Mouse (Mus musculus): Measurements from ENCODE around the gene Zfp239. TPM values are rescaled to one million over a fixed set of nuclear protein-coding genes. Genes with fewer than 3 reads are reported as not detected.
A peak's percentile ranks its signal among the peaks of the same experiment; 100 is the strongest.

The Zfp239 gene
- polyA plus RNA-seq, 1 experiment from 2014 or later, result 9.0 TPM

DNA sequence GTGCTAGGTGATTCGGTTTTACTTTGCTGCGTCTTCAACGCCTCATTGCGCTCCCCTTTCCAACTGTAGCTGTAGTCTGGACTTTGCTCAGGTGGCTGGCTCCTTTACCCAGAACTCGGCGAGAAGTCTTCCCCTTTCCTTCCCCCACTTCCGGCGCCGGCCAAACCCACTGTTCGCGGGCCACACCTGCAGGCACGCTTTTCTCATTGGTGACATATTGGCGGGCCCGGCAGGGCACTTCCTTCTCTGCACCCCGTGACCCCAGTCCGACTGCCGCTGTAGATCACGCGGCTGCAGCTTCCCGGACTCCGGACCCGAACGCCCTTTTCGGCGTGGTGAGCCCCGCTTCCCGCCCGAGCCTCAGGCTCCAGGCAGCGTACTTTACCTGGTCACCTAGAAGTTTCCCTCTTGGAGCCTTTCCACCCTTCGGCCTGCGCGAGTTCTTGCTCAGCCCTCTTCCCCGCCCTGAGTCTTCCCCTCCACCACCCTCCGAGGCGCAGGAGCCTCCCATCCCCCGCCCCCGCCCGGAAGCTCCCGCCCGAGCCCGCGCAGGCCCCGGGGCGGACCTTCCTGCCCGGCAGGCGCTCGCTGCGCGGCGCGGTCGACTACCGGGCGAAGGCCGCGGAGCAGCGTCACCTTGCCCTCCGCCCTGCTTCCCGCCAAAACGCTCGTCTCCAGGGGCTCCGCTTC lies 55.0 kb downstream of the Zfp239 start:
- Histone ChIP-seq H3K4me3 (replicated peaks; ENCODE audit: low read depth, low read length) (peak overlapping the region; percentile 66), H3K9me3 (replicated peaks; ENCODE audit: low read length) (no peaks in the 10 kb centered on the region), H3K4me1 (replicated peaks; ENCODE audit: insufficient read depth, low read length) (peaks cover 23% of the 10 kb centered on the region; the same call in 1 of the 2 replicates), H3K4me2 (ENCODE audit: low read length) (peak overlapping the region; percentile 85), H3K27me3 (ENCODE audit: insufficient read depth, low read length) (no peaks in the 10 kb centered on the region), H3K9ac (ENCODE audit: low read depth, low read length) (peak overlapping the region; percentile 76), H3K27ac (peak overlapping the region; percentile 99), H3K36me3 (ENCODE audit: insufficient read depth, low read length) (0 out of 2 replicates have a peak, but pooled peaks cover 7% of the 10 kb centered on the region)
- under 1% methylated on average over 61 of the region's 62 CpGs for WGBS
- no peak for TF ChIP-seq CTCF (IDR thresholded peaks at IDR 0.05; ENCODE audit: low read depth)
- peak; percentile 95 for ATAC-seq (replicated peaks; ENCODE audit: low FRiP score, low read depth)
- DNase-seq (ENCODE audit: low spot score), result peak; percentile 85

- no peaks in the 10 kb centered on the region for H3K9me3 ChIP-seq (replicated peaks; ENCODE audit: low read length)
- H3K36me3 ChIP-seq (ENCODE audit: insufficient read depth, low read length), result 0 out of 2 replicates have a peak, but pooled peaks cover 7% of the 10 kb centered on the region
- peak overlapping the region; percentile 76 for H3K9ac ChIP-seq (ENCODE audit: low read depth, low read length)
- ATAC-seq (replicated peaks; ENCODE audit: low FRiP score, low read depth) (peak; percentile 57), DNase-seq (ENCODE audit: low spot score) (peak; percentile 92)
- under 1% methylated on average over 21 of the region's 21 CpGs for WGBS
- H3K4me2 ChIP-seq (ENCODE audit: low read length), result peak overlapping the region; percentile 85
- no peaks in the 10 kb centered on the region for H3K27me3 ChIP-seq (ENCODE audit: insufficient read depth, low read length)
- H3K4me3 ChIP-seq (replicated peaks; ENCODE audit: low read depth, low read length), result peak overlapping the region; percentile 66
- peaks cover 23% of the 10 kb centered on the region; the same call in 1 of the 2 replicates for H3K4me1 ChIP-seq (replicated peaks; ENCODE audit: insufficient read depth, low read length)
- H3K27ac ChIP-seq, result peak overlapping the region; percentile 99
- TF ChIP-seq CTCF (IDR thresholded peaks at IDR 0.05; ENCODE audit: low read depth), result 0 out of 2 replicates have a peak, but pooled peaks have one; percentile 5
Measured at GRCm38 (mm10) chr6:117917576-117917975, 55.7 kb downstream of the Zfp239 start.

GRCm38 (mm10) chr6:117918043-117918442 lies 56.1 kb downstream of the Zfp239 start:
- Histone ChIP-seq H3K9me3 (replicated peaks; ENCODE audit: low read length) (no peaks in the 10 kb centered on the region), H3K36me3 (ENCODE audit: insufficient read depth, low read length) (peaks cover 7% of the 10 kb centered on the region; the same call in 1 of the 2 replicates), H3K4me2 (ENCODE audit: low read length) (peak overlapping the region; percentile 85), H3K4me1 (replicated peaks; ENCODE audit: insufficient read depth, low read length) (peaks cover 23% of the 10 kb centered on the region; the same call in 1 of the 2 replicates), H3K9ac (ENCODE audit: low read depth, low read length) (peak overlapping the region; percentile 76), H3K27ac (peak overlapping the region; percentile 99), H3K27me3 (ENCODE audit: insufficient read depth, low read length) (no peaks in the 10 kb centered on the region), H3K4me3 (replicated peaks; ENCODE audit: low read depth, low read length) (peak overlapping the region; percentile 66)
- WGBS, result 7% methylated on average over 5 of the region's 5 CpGs
- no peak for DNase-seq (ENCODE audit: low spot score)
- no peak for ATAC-seq (replicated peaks; ENCODE audit: low FRiP score, low read depth)
- no peak for TF ChIP-seq CTCF (IDR thresholded peaks at IDR 0.05; ENCODE audit: low read depth)

DNA sequence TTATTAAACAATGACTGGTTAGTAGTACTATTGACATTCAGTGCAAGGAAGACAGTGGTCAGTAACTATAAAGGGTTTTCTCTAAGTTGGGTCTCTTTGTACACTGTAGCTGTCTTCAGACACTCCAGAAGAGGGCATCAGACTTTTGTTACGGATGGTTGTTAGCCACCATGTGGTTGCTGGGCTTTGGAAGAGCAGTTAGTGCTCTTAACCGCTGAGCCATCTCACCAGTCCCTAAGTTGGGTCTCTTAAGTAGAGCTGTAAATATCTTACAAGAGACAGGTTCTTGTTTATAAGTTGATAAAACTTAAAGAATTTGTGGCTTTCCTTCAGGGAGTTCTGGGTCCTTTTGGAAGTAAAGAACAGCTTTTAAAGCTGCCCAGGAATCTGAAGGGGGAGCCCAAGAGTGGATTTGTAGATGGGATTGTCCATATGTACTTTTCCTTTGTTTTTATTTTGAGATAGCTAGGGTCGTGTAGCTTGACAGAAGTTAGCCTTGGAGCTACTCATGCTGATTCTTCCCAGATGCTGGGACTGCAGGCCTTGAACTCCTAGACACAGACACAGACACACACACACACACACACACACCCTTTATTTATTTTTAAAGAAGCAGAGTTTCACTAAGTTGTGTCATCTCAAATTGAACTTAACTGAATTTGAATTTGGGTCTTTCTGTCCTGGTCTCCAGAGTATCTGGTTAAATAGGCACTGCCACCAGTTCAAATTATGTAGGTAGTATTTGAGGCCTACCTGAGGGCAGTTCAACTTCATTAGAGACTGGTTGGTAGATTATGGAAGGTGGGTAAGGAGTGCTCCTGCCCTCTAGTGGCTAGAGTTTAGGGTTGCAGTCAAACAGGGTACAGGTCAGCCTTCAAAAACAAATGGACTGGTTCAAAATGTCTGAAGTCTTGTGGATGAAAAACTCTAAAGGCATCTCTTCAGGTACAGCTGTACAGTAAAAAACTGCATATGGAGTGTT lies 59.0 kb downstream of the Zfp239 start:
- DNase-seq (ENCODE audit: low spot score) (peak; percentile 78), ATAC-seq (replicated peaks; ENCODE audit: low FRiP score, low read depth) (no peak)
- Histone ChIP-seq H3K9me3 (replicated peaks; ENCODE audit: low read length) (no peaks in the 10 kb centered on the region), H3K4me3 (replicated peaks; ENCODE audit: low read depth, low read length) (no peak overlapping the region), H3K36me3 (ENCODE audit: insufficient read depth, low read length) (peaks cover 14% of the 10 kb centered on the region; the same call in 1 of the 2 replicates), H3K9ac (ENCODE audit: low read depth, low read length) (no peak overlapping the region), H3K27ac (peak overlapping the region; percentile 28; the same call in 1 of the 2 replicates), H3K4me2 (ENCODE audit: low read length) (no peak overlapping the region), H3K4me1 (replicated peaks; ENCODE audit: insufficient read depth, low read length) (peaks cover 22% of the 10 kb centered on the region; the same call in 1 of the 2 replicates), H3K27me3 (ENCODE audit: insufficient read depth, low read length) (no peaks in the 10 kb centered on the region)
- 37% methylated on average over 3 of the region's 3 CpGs for WGBS
- TF ChIP-seq CTCF (IDR thresholded peaks at IDR 0.05; ENCODE audit: low read depth), result peak; percentile 88

- Histone ChIP-seq H3K4me3 (replicated peaks; ENCODE audit: low read depth, low read length) (no peak overlapping the region), H3K27ac (no peak overlapping the region), H3K27me3 (ENCODE audit: insufficient read depth, low read length) (no peaks in the 10 kb centered on the region), H3K9me3 (replicated peaks; ENCODE audit: low read length) (no peaks in the 10 kb centered on the region), H3K4me1 (replicated peaks; ENCODE audit: insufficient read depth, low read length) (peaks cover 19% of the 10 kb centered on the region; the same call in 1 of the 2 replicates), H3K36me3 (ENCODE audit: insufficient read depth, low read length) (peaks cover 21% of the 10 kb centered on the region; the same call in 1 of the 2 replicates), H3K9ac (ENCODE audit: low read depth, low read length) (no peak overlapping the region), H3K4me2 (ENCODE audit: low read length) (no peak overlapping the region)
- no peak for TF ChIP-seq CTCF (IDR thresholded peaks at IDR 0.05; ENCODE audit: low read depth)
- WGBS, result 89% methylated on average over 3 of the region's 3 CpGs
- DNase-seq (ENCODE audit: low spot score) (no peak), ATAC-seq (replicated peaks; ENCODE audit: low FRiP score, low read depth) (no peak)
Measured at GRCm38 (mm10) chr6:117922041-117922440, 60.1 kb downstream of the Zfp239 start.

Other genes with a start within 250 kb of the Zfp239 start
- 93.5 and 95.6 TPM in 2 replicates for gene Zfp637, start 20.9 kb upstream of the Zfp239 start, polyA plus RNA-seq (2015; fragmentation: Nextera tagmentation; extraction: Ambion mirVana)
- 555 and 598 TPM in 2 replicates for gene Hnrnpf, start 38.2 kb downstream of the Zfp239 start, polyA plus RNA-seq (2015; fragmentation: Nextera tagmentation; extraction: Ambion mirVana)
- 193 and 222 TPM in 2 replicates for gene Fxyd4, start 75.6 kb downstream of the Zfp239 start, polyA plus RNA-seq (2015; fragmentation: Nextera tagmentation; extraction: Ambion mirVana)
- gene Rasgef1a, start 149.3 kb downstream of the Zfp239 start, polyA plus RNA-seq (2015; fragmentation: Nextera tagmentation; extraction: Ambion mirVana), result 1.4 TPM in 2 replicates